Mouse (Mus musculus) liver, adult 2 months (tissue): Measurements from ENCODE around the gene Nlgn1. TPM values are rescaled to one million over a fixed set of nuclear protein-coding genes. Genes with fewer than 3 reads are reported as not detected.

Experiments used
- DNase-seq: peaks from one replicate; pipeline ENCODE4 v3.0.0-alpha.2; 2011; ENCODE audit warnings: low read depth, low spot score; ENCODE audit errors: extremely low read depth
- H3K27ac ChIP-seq: fragments of 200-500 bp; replicated peaks from 2 replicates; pipeline ENCODE4 v1.5.1; 2012; ENCODE audit warnings: low read depth, mild to moderate bottlenecking, control low read depth, inconsistent platforms, low read length; ENCODE audit not compliant: insufficient read depth
- H3K27me3 ChIP-seq: fragments of 200-500 bp; 2 replicates; pipeline ENCODE4 v1.6.1; 2012; ENCODE audit warnings: mild to moderate bottlenecking, moderate library complexity, low read length, inconsistent platforms; ENCODE audit not compliant: control insufficient read depth, insufficient read depth
- H3K36me3 ChIP-seq: fragments of 200-500 bp; 2 replicates; pipeline ENCODE4 v1.6.1; 2012; ENCODE audit warnings: low read length, inconsistent platforms; ENCODE audit not compliant: control insufficient read depth, insufficient read depth
- H3K4me1 ChIP-seq: fragments of 200-500 bp; 2 replicates; pipeline ENCODE4 v1.6.1; 2011; ENCODE audit warnings: low read length; ENCODE audit not compliant: control insufficient read depth, insufficient read depth
- H3K4me3 ChIP-seq: fragments of 200-500 bp; 2 replicates; pipeline ENCODE4 v1.5.1; 2011; ENCODE audit warnings: low read depth, mild to moderate bottlenecking, control low read depth, low read length, moderate library complexity; ENCODE audit not compliant: insufficient read depth
- H3K79me2 ChIP-seq: fragments of 200-500 bp; 2 replicates; pipeline ENCODE4 v1.6.1; 2012; ENCODE audit warnings: inconsistent platforms, mild to moderate bottlenecking, low read length, moderate library complexity; ENCODE audit not compliant: control insufficient read depth, insufficient read depth
- H3K9ac ChIP-seq: fragments of 200-500 bp; 2 replicates; pipeline ENCODE4 v1.6.1; 2012; ENCODE audit warnings: low read depth, mild to moderate bottlenecking, control low read depth, inconsistent platforms, low read length
- CTCF ChIP-seq: fragments of 200-500 bp; IDR thresholded peaks from 2 replicates; pipeline ENCODE4 v1.5.1; 2011; ENCODE audit warnings: low read depth, low read length, control low read depth
- POLR2A ChIP-seq: fragments of 200-500 bp; IDR thresholded peaks from 2 replicates; pipeline ENCODE4 v1.6.1; 2011; ENCODE audit warnings: low read length, control low read depth; ENCODE audit not compliant: insufficient read depth; ENCODE audit errors: extremely low read depth
- WGBS: fragments of 180-500 bp; shearing (Covaris S2); methylation state at CpG from one replicate; pipeline ENCODE4 v1.1.7; 2018; 5-methylcytosine and 5-hydroxymethylcytosine counted together
- polyA plus RNA-seq: library from polyadenylated mRNA; depleted of rRNA; stranded (reverse); fragments of >200 nt; gene quantifications from 2 replicates; pipeline ENCODE4 v1.2.3, GENCODE M21; 2012
- total RNA-seq: library from RNA; depleted of rRNA; stranded (reverse); fragments of >200 nt; gene quantifications from 2 replicates; pipeline ENCODE4 v1.2.3, GENCODE M21; 2014

Gene Nlgn1
- total and polyA plus RNA-seq, 2 experiments: not detected

GRCm38 (mm10) chr3:26223500-26223899, 108.8 kb downstream of the Nlgn1 start:
- Histone ChIP-seq H3K79me2 (no peaks in the 10 kb centered on the region), H3K4me3 (no peak overlapping the region), H3K9ac (no peak overlapping the region), H3K4me1 (no peaks in the 10 kb centered on the region), H3K36me3 (no peaks in the 10 kb centered on the region), H3K27ac (no peak overlapping the region), H3K27me3 (no peaks in the 10 kb centered on the region)
- no peak for TF ChIP-seq CTCF
- TF ChIP-seq POLR2A: no peak
- no peak for DNase-seq
- WGBS: 69% methylated on average over 3 of the region's 3 CpGs

DNA sequence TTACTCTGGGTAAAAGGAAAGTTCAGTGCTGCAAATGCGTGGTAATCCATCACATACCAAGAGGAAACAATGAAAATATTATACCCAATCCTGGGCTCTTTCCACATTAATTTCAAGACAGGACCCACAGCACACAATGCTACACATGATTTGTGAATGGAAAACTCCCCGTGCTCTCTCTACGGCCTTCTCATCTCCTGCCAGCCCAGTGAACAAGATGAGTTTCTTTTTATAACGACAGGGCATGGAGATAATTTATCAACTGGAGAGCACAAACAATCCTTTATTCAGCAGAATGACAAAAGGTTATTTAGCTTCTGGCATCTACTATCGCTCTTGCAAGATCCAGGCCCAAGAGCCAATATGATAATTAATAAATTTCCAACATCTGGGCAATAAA, 116.0 kb downstream of the Nlgn1 start:
- 77% methylated on average over 5 of the region's 5 CpGs for WGBS
- DNase-seq: no peak
- no peak overlapping the region for H3K27ac ChIP-seq
- no peak for TF ChIP-seq POLR2A
- no peak for TF ChIP-seq CTCF
- H3K4me3 ChIP-seq: no peak overlapping the region
- H3K9ac ChIP-seq: no peak overlapping the region
- H3K79me2 ChIP-seq: no peaks in the 10 kb centered on the region
- no peaks in the 10 kb centered on the region for H3K4me1 ChIP-seq
- H3K27me3 ChIP-seq: no peaks in the 10 kb centered on the region
- H3K36me3 ChIP-seq: no peaks in the 10 kb centered on the region

DNA sequence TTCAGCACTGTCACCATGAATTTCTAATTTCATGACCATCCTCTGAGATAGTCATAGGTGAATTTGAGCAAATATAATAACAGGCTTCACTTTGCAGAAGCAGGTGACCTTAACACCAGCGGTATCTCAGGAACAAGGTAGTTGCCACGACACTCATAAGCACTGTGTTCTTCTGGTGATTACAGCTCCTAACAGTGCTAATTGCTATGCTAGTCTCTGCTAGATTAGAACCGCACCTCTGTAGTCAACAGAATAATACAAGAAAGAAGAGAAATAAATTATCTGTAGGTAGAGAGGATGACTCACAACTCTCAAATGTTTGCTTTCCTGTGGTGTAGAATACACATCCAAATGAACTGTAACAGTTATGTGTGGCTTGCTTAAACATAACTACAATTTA, 129.6 kb downstream of the Nlgn1 start:
- H3K27ac ChIP-seq: no peak overlapping the region
- WGBS: 83% methylated on average over 3 of the region's 3 CpGs
- H3K79me2 ChIP-seq: no peaks in the 10 kb centered on the region
- no peak overlapping the region for H3K9ac ChIP-seq
- no peaks in the 10 kb centered on the region for H3K36me3 ChIP-seq
- no peak for DNase-seq
- TF ChIP-seq CTCF (no peak), POLR2A (no peak)
- no peak overlapping the region for H3K4me3 ChIP-seq
- no peaks in the 10 kb centered on the region for H3K27me3 ChIP-seq
- no peaks in the 10 kb centered on the region for H3K4me1 ChIP-seq

- H3K27ac ChIP-seq: no peak overlapping the region
- TF ChIP-seq POLR2A (no peak), CTCF (no peak)
Measured at GRCm38 (mm10) chr3:26201410-26201809, 130.8 kb downstream of the Nlgn1 start.

DNA sequence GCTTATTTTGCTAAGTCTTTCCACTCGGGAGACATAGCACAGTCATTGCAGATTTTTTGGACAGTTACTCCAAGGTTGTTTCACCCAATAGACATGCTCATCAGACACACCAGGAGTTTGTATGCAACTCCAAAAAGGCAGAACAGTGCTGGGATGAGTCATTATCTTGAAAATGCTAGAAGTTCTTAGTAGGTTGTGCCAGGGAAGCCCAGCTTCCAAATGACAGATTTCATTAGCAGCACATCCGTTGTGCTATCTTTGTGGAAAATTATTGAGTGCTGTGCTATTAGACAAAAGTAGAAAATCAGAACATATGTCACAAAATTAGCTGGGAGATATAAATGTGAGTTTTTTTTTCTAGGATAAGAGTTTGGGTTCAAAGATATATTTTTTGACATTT, 137.3 kb downstream of the Nlgn1 start:
- TF ChIP-seq POLR2A (no peak), CTCF (no peak)
- H3K4me3 ChIP-seq: no peak overlapping the region
- no peak overlapping the region for H3K9ac ChIP-seq
- no peaks in the 10 kb centered on the region for H3K36me3 ChIP-seq
- H3K4me1 ChIP-seq: no peaks in the 10 kb centered on the region
- DNase-seq: no peak
- no peaks in the 10 kb centered on the region for H3K27me3 ChIP-seq
- H3K27ac ChIP-seq: no peak overlapping the region
- H3K79me2 ChIP-seq: no peaks in the 10 kb centered on the region
- 70% methylated on average over 2 of the region's 2 CpGs for WGBS

More at GRCm38 (mm10) chr3:26201410-26201809, 130.8 kb downstream of the Nlgn1 start:
- Histone ChIP-seq H3K4me3 (no peak overlapping the region), H3K4me1 (no peaks in the 10 kb centered on the region), H3K9ac (no peak overlapping the region), H3K36me3 (no peaks in the 10 kb centered on the region), H3K27me3 (no peaks in the 10 kb centered on the region), H3K79me2 (no peaks in the 10 kb centered on the region)
- 47% methylated on average over 1 of the region's 1 CpGs for WGBS
- DNase-seq: no peak

GRCm38 (mm10) chr3:26181013-26181412, 151.2 kb downstream of the Nlgn1 start:
- Histone ChIP-seq H3K4me3 (no peak overlapping the region), H3K79me2 (no peaks in the 10 kb centered on the region), H3K27ac (no peak overlapping the region), H3K36me3 (no peaks in the 10 kb centered on the region), H3K27me3 (no peaks in the 10 kb centered on the region), H3K4me1 (no peaks in the 10 kb centered on the region), H3K9ac (no peak overlapping the region)
- 87% methylated on average over 3 of the region's 3 CpGs for WGBS
- TF ChIP-seq POLR2A (no peak), CTCF (no peak)
- no peak for DNase-seq
